Mouse (Mus musculus) CH12.LX (cell line): Measurements from ENCODE around the gene Tmbim4. TPM values are rescaled to one million over a fixed set of nuclear protein-coding genes. Genes with fewer than 3 reads are reported as not detected.
A peak's percentile ranks its signal among the peaks of the same experiment; 100 is the strongest.

Experiments used
- DNase-seq: peaks from one replicate; pipeline ENCODE4 v3.0.0-alpha.2; 2013; ENCODE audit errors: extremely low read depth
- H3K27ac ChIP-seq: 2 replicates; pipeline ENCODE4 v1.5.1; 2012; ENCODE audit warnings: low read depth, mild to moderate bottlenecking, control low read depth, moderate library complexity; ENCODE audit not compliant: insufficient read depth
- H3K27me3 ChIP-seq: replicated peaks from 2 replicates; pipeline ENCODE3; 2012; ENCODE audit warnings: inconsistent platforms
- H3K36me3 ChIP-seq, 2 experiments: replicated peaks in 1 of 2; 2 replicates each; pipeline versions ENCODE3 to v1.6.1; 2012; ENCODE audit warnings: inconsistent platforms in 1 of 2, low read length in 1 of 2, mild to moderate bottlenecking in 1 of 2, mixed read lengths in 1 of 2, moderate library complexity in 1 of 2; ENCODE audit not compliant: control insufficient read depth in 1 of 2, insufficient read depth in 1 of 2
- H3K4me1 ChIP-seq, 2 experiments: 2 replicates each; pipeline ENCODE4 v1.6.1; 2012; ENCODE audit warnings: inconsistent platforms in 1 of 2, moderate library complexity in 1 of 2; ENCODE audit not compliant: insufficient read depth in 2 of 2, control insufficient read depth in 1 of 2
- H3K4me2 ChIP-seq: 2 replicates; pipeline ENCODE4 v1.6.1; 2012; ENCODE audit warnings: low read depth, mild to moderate bottlenecking, control low read depth; ENCODE audit not compliant: poor library complexity, insufficient read depth, severe bottlenecking
- H3K4me3 ChIP-seq, 3 experiments: fragments of 150-350 bp in 1 of 3; sonication (generic) in 1 of 3; replicated peaks in 1 of 3; 2 replicates each; pipeline versions ENCODE3 to v1.5.1; 2011 to 2012; ENCODE audit warnings: low read depth in 2 of 3, low read length in 2 of 3, mild to moderate bottlenecking in 2 of 3, moderate library complexity in 2 of 3, control low read depth in 1 of 3, improper control_type of control experiment in 1 of 3, inconsistent platforms in 1 of 3, mixed read lengths in 1 of 3; ENCODE audit not compliant: poor library complexity in 1 of 3
- H3K79me2 ChIP-seq: replicated peaks from 2 replicates; pipeline ENCODE4 v1.6.1; 2012; ENCODE audit warnings: mild to moderate bottlenecking, moderate library complexity; ENCODE audit not compliant: control insufficient read depth, poor library complexity, insufficient read depth, severe bottlenecking; ENCODE audit errors: extremely low read depth
- H3K9ac ChIP-seq: 2 replicates; pipeline ENCODE4 v1.6.1; 2012; ENCODE audit warnings: low read depth, mild to moderate bottlenecking, control low read depth, moderate library complexity; ENCODE audit not compliant: insufficient read depth
- H3K9me3 ChIP-seq: replicated peaks from 2 replicates; pipeline ENCODE3; 2012; ENCODE audit warnings: low read length, inconsistent platforms, mixed read lengths
- CHD1 ChIP-seq: IDR thresholded peaks from 2 replicates; pipeline ENCODE4 v1.6.1; 2012; ENCODE audit warnings: low read depth, low read length, improper control_type of control experiment, inconsistent platforms
- CHD2 ChIP-seq: IDR thresholded peaks from 2 replicates; pipeline ENCODE4 v1.6.1; 2011; ENCODE audit warnings: low read length, improper control_type of control experiment
- CTCF ChIP-seq, 2 experiments: IDR thresholded peaks in 1 of 2; conservative IDR thresholded peaks in 1 of 2; 2 replicates each; pipeline ENCODE4 v1.5.1; 2011 to 2012; ENCODE audit warnings: low read depth in 2 of 2, low read length in 2 of 2, improper control_type of control experiment in 1 of 2, inconsistent platforms in 1 of 2, mild to moderate bottlenecking in 1 of 2, moderate library complexity in 1 of 2
- E2F4 ChIP-seq: IDR thresholded peaks from 2 replicates; pipeline ENCODE4 v1.6.1; 2011; ENCODE audit warnings: low read depth, low read length, improper control_type of control experiment; ENCODE audit not compliant: insufficient replicate concordance
- ELF1 ChIP-seq: IDR thresholded peaks from 2 replicates; pipeline ENCODE4 v1.6.1; 2014; ENCODE audit warnings: low read depth, mild to moderate bottlenecking, inconsistent platforms, low read length, improper control_type of control experiment
- ETS1 ChIP-seq: conservative IDR thresholded peaks from 2 replicates; pipeline ENCODE4 v1.6.1; 2012; ENCODE audit warnings: low read depth, mild to moderate bottlenecking, inconsistent platforms, low read length, improper control_type of control experiment, moderate library complexity
- IRF4 ChIP-seq: IDR thresholded peaks from 2 replicates; pipeline ENCODE4 v1.6.1; 2014; ENCODE audit warnings: low read depth, mild to moderate bottlenecking, inconsistent platforms, low read length, improper control_type of control experiment
- MAFK ChIP-seq: IDR thresholded peaks from 2 replicates; pipeline ENCODE4 v1.6.1; 2011; ENCODE audit warnings: low read length, improper control_type of control experiment; ENCODE audit not compliant: insufficient replicate concordance
- MEF2A ChIP-seq: IDR thresholded peaks from 2 replicates; pipeline ENCODE4 v1.6.1; 2014; ENCODE audit warnings: low read depth, mild to moderate bottlenecking, inconsistent platforms, low read length, improper control_type of control experiment, borderline replicate concordance
- MXI1 ChIP-seq: IDR thresholded peaks from 2 replicates; pipeline ENCODE4 v1.6.1; 2011; ENCODE audit warnings: mild to moderate bottlenecking, low read depth, low read length, improper control_type of control experiment
- MYC ChIP-seq: IDR thresholded peaks from 2 replicates; pipeline ENCODE4 v1.6.1; 2011; ENCODE audit warnings: low read depth, mild to moderate bottlenecking, improper control_type of control experiment, low read length
- NELFE ChIP-seq: IDR thresholded peaks from 2 replicates; pipeline ENCODE4 v1.6.1; 2011; ENCODE audit warnings: low read depth, low read length, improper control_type of control experiment
- PAX5 ChIP-seq: IDR thresholded peaks from 2 replicates; pipeline ENCODE4 v1.6.1; 2012; ENCODE audit warnings: low read length, inconsistent platforms, mixed read lengths
- POLR2A ChIP-seq: IDR thresholded peaks from 2 replicates; pipeline ENCODE4 v1.6.1; 2011; ENCODE audit warnings: low read depth, mild to moderate bottlenecking, improper control_type of control experiment, low read length
- RAD21 ChIP-seq: IDR thresholded peaks from 2 replicates; pipeline ENCODE4 v1.6.1; 2011; ENCODE audit warnings: low read depth, mild to moderate bottlenecking, low read length, improper control_type of control experiment, moderate library complexity
- RCOR1 ChIP-seq: conservative IDR thresholded peaks from 2 replicates; pipeline ENCODE4 v1.6.1; 2012; ENCODE audit warnings: low read depth, mild to moderate bottlenecking, inconsistent platforms, low read length, improper control_type of control experiment
- SIN3A ChIP-seq: IDR thresholded peaks from 2 replicates; pipeline ENCODE4 v1.6.1; 2012; ENCODE audit warnings: low read length, improper control_type of control experiment, inconsistent platforms
- SMC3 ChIP-seq: IDR thresholded peaks from 2 replicates; pipeline ENCODE4 v1.6.1; 2011; ENCODE audit warnings: low read depth, low read length, improper control_type of control experiment
- TBP ChIP-seq: conservative IDR thresholded peaks from 2 replicates; pipeline ENCODE4 v1.6.1; 2011; ENCODE audit warnings: low read depth, low read length, improper control_type of control experiment
- TCF12 ChIP-seq: IDR thresholded peaks from 2 replicates; pipeline ENCODE4 v1.6.1; 2014; ENCODE audit warnings: low read depth, mild to moderate bottlenecking, inconsistent platforms, low read length, improper control_type of control experiment
- USF1 ChIP-seq: IDR thresholded peaks from 2 replicates; pipeline ENCODE4 v1.6.1; 2014; ENCODE audit warnings: low read depth, mild to moderate bottlenecking, inconsistent platforms, low read length, improper control_type of control experiment
- ZC3H11A ChIP-seq: IDR thresholded peaks from 2 replicates; pipeline ENCODE4 v1.6.1; 2012; ENCODE audit warnings: low read depth, mild to moderate bottlenecking, inconsistent platforms, low read length, improper control_type of control experiment
- ZKSCAN1 ChIP-seq: IDR thresholded peaks from 2 replicates; pipeline ENCODE4 v1.6.1; 2012; ENCODE audit warnings: low read depth, inconsistent platforms, low read length, improper control_type of control experiment, borderline replicate concordance
- dilution Hi-C: fragments of 300-500 bp; cut with MboI; formaldehyde crosslinking; loops from 2 replicates; pipeline ENCODE4 v1.14.3; 2020; ENCODE audit warnings: low sequenced_read_pairs; ENCODE audit not compliant: extremely low pct_unique_long_range_greater_than_20kb, extremely low pct_ligation_motif_present
- in situ Hi-C: fragments of 300-500 bp; cut with MboI; formaldehyde crosslinking; loops from 3 replicates; pipeline ENCODE4 v1.14.3; 2019; ENCODE audit warnings: low sequenced_read_pairs, low pct_ligation_motif_present, low pct_unique_long_range_greater_than_20kb, mixed read lengths
- polyA plus RNA-seq: library from polyadenylated mRNA; unstranded; fragments of >175 nt; gene quantifications from 2 replicates; pipeline ENCODE4 v1.2.1, GENCODE M21; 2012; ENCODE audit warnings: low read depth; ENCODE audit not compliant: insufficient read length
- total RNA-seq, 2 experiments: library from RNA; depleted of rRNA; stranded (reverse); fragments of 300-350 nt in 1 of 2; fragments of >200 nt in 1 of 2; gene quantifications; 2 replicates each; pipeline ENCODE4 v1.2.3; 2012 to 2014

The Tmbim4 gene
- total and polyA plus RNA-seq, 3 experiments, result 97.8 to 113 (median 112) TPM

DNA sequence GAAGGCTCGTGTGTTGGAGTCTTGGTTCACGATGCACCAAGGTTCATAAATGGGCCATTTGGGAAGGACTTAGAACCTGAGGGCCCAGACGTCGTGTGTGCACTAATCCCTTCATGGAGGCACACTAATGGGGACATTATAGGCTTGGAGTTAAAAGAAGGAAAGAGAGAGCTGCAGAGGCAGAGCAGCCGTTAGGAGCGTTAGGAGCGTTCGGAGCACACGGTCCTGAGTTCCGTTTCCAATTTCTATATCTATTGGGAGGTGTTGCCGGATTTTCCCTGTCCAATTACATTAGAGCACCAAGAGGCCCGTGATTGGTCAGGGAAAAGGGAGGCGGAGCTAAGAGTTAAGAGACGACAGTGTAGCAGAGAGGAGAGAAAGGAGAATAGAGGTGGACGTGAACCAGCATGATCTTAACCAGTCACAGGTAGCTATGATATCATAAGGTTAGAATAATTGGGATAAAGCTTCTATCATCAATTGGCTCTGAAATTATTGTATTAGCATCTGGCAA lies 27.1 kb upstream of the Tmbim4 start:
- Histone ChIP-seq H3K79me2 (no peaks in the 10 kb centered on the region), H3K36me3 (peaks cover 2 to 12% of the 10 kb centered on the region in 2 experiments), H3K9me3 (peaks cover 3% of the 10 kb centered on the region), H3K4me1 (peaks cover 0 to 7% of the 10 kb centered on the region in 2 experiments; a peak in 2 of 4 replicates), H3K4me2 (no peak overlapping the region), H3K9ac (no peak overlapping the region), H3K4me3 (no peak overlapping the region), H3K27ac (no peak overlapping the region), H3K27me3 (no peaks in the 10 kb centered on the region)
- dilution Hi-C loops (no loop called here), in situ Hi-C loops (no loop called here)
- TF ChIP-seq PAX5, result no peak
- no peak for TF ChIP-seq CHD2
- TF ChIP-seq USF1, result no peak
- no peak for TF ChIP-seq SMC3
- no peak for TF ChIP-seq MYC
- no peak for TF ChIP-seq MEF2A
- TF ChIP-seq RAD21, result no peak
- no peak for TF ChIP-seq ZC3H11A
- TF ChIP-seq E2F4, result no peak
- no peak for TF ChIP-seq ZKSCAN1
- no peak for TF ChIP-seq CHD1
- TF ChIP-seq TBP, result no peak
- no peak for TF ChIP-seq POLR2A
- TF ChIP-seq MXI1, result no peak
- no peak for TF ChIP-seq TCF12
- TF ChIP-seq ELF1, result no peak
- no peak for TF ChIP-seq MAFK
- TF ChIP-seq ETS1, result no peak
- TF ChIP-seq IRF4, result no peak
- DNase-seq, result no peak

DNA sequence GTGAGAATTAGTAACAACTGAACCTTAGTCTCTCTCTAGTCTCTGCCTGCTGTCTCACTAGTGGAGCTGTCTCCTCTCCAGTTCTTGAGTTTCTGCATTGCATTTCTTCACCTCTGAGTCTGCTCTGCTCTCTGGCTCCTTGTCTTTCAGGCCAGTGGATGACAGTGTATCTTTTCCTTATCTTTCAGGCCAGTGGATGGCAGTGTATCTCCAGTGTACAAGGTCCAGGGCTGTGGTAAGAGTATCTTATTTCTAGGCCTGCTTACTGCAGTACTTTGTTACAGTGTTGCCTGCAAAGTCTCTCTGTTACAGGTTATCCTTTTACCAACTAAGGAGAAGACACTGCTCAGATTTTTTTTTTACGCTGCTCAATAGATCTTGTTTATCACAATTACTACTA lies 18.5 kb upstream of the Tmbim4 start:
- Histone ChIP-seq H3K4me3 (no peak overlapping the region), H3K79me2 (no peaks in the 10 kb centered on the region), H3K36me3 (peaks cover 0 to 3% of the 10 kb centered on the region in 2 experiments), H3K27me3 (no peaks in the 10 kb centered on the region)
- TF ChIP-seq ELF1 (no peak), RCOR1 (no peak), NELFE (peak; percentile 23; the same call in 1 of the 2 replicates), SMC3 (peak; percentile 62), ZC3H11A (peak; percentile 10; the same call in 1 of the 2 replicates), RAD21 (peak; percentile 81), SIN3A (no peak), CTCF (conservative IDR thresholded peaks at IDR 0.05 in 1 of 2, IDR thresholded peaks at IDR 0.05 in 1 of 2; ENCODE audit: low read depth in 2 of 2, low read length in 2 of 2) (peak in 1 of 2 experiments; percentile 84; a peak in 2 of 4 replicates), CHD2 (no peak)
- TF ChIP-seq, all 38 proteins: peak for 5
- Histone ChIP-seq H3K9me3 (peaks cover 2% of the 10 kb centered on the region), H3K4me2 (no peak overlapping the region), H3K27ac (no peak overlapping the region), H3K9ac (no peak overlapping the region), H3K4me1 (peaks cover 9 to 25% of the 10 kb centered on the region in 2 experiments; a peak in 3 of 4 replicates)
- peak; percentile 58 for DNase-seq
- in situ Hi-C loops (no loop called here), dilution Hi-C loops (no loop called here)
